Mouse (Mus musculus): ENCODE data around the gene Med12l.
A peak's percentile ranks its signal among the peaks of the same experiment; 100 is the strongest.
"Not testable (repeated sequence)": the region's sequence is repeated elsewhere in the genome, so short reads cannot be mapped to it uniquely, and the experiment has no call there.

The Med12l gene

DNA sequence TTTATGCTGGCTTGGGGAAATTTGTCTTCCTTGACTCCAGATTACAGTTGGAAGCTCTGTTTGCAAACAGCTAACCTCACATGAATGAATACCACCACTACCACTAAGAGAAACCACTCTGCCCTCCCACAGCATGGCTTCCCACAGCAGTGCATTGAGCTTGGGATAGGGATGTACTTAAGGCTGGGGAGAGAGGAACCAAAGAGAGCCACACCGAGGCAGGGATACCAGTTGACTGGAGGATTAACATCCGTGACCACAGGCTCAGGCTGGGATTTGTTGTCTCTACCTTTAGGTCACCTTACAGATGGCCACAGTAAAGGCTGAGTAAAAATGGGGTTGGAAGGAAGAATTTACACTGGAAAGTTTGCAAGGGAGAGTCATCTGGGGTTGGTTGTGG is 16.6 kb downstream of the Med12l start:
- no peak for DNase-seq (ENCODE audit: low read depth, low spot score)

DNA sequence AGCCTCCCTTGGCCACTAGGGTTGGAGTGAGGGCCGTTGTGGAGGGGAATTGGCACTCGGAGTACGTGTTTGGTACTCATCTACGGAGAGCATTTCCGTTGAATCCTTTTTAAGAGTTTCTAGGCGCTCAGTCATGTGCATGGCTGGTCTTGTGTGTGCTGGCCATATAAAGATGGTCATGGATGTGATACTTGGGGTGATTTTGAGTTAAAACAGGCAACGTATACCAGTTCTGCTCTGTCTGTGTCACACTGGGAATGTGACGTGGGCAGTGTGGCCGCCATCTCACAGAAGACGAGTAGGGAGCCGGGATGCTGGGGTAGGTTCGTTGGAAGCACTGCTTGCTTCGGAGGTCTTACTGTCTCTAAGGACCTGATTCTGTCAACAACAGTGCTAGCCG is 17.3 kb downstream of the Med12l start:
- DNase-seq (ENCODE audit: low read depth, low spot score), result no peak

DNA sequence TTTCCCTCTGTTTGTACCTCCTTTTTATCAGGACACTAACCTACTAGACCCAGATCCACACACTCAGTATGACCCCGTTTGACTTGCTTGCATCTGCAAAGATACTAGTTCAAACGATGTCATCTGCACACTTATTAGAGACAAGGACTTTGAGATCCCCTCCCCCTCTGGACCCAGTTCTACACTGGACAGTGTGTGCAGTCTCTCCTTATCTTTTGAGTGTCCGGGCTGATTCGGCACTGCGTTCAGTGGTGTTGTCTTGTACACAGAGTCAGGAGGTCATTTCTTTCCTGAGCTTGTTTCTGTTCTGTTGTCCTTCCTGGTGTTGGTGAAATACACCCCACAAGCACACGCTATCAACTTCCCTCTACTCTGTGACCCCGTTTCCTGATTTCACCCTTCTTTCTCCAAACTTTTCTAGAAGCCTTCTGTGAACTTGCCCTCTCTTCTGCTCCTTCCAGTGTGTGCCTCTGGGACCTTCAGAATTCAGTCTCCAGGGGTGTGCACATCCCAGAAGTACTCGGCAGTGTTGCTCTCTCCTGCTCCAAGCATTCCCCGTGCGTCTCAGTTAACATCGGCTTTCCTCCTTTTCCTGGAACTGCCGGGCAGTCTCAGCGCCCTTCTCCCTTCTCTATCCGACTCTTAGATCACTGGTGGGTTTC is 19.0 kb downstream of the Med12l start:
- DNase-seq (ENCODE audit: low read depth, low spot score), result no peak

DNA sequence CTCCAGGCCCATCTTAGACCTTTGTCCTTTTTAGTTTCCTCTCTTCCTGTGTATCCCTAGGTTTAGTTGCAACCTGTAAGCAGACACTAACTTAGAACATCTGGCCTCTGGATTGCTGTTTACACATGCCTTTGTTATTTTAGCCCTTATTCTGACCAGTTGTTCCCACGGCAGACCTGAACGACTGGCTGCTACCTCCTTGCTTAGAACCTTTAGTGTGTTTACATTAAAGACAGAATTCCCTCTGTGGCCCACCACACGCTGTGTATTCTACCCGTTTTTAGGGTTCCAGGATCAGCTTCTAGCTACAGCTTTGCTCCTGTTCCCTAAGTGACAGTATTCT is 19.5 kb downstream of the Med12l start:
- no peak for DNase-seq (ENCODE audit: low read depth, low spot score)

DNA sequence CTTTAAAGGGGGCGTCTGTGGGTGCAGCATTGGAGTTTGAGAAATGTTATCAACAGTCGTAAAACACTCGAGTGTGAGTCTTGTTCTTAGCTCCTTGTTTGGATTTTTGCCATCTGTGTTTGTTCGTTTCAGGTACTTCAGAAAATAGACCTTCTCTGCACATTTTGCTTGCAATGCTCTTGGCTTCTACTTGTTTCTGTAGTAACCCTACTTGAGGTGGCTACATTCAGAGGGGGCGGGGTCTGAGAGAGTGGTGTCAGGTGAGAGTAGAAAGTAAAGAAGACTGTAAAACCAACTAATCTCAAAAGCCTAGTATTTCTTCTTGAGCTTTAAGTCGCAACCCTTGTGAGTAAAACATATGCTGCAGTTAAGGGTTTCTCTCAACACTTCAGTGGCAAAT is 23.1 kb downstream of the Med12l start:
- no peak for DNase-seq (ENCODE audit: low read depth, low spot score)

DNA sequence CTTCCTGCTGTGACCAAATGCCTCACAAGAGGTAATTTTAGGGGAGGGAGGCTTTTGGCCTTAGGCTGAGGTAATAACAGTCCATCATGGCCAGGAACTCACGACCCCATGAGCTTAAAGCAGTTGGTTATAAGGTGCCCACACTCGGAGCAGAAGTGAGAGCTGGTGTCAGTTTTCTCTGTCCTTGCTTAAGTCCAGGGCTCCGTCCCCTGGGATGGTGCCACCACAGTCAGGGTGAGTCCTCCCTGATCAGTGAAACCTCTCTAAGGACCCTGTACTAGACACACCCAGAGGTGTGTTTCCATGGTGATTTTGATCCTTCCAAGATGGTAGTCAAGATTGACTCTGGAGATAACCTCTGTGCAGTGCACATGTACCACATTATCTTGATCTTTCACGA is 25.4 kb downstream of the Med12l start:
- no peak for DNase-seq (ENCODE audit: low read depth, low spot score)

DNA sequence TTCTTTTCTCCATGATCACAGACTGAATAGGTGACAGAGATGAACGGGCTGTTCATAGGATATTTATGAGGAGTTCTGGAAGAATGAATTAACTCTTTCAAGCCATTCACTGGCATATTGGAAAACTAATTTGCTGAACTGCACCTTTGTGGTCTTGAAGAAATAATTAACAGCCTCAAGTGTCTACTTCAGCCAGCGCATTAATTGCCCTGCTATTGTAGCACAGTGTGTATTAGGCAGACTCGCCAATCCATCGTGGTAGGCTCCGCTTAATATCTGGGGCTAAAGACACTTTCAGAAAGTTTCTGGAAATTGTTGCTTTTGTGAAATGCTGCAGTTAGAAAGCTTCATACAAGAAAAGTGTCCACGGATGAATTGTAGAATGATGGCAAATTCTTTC is 35.9 kb downstream of the Med12l start:
- no peak for DNase-seq (ENCODE audit: low read depth, low spot score)

DNA sequence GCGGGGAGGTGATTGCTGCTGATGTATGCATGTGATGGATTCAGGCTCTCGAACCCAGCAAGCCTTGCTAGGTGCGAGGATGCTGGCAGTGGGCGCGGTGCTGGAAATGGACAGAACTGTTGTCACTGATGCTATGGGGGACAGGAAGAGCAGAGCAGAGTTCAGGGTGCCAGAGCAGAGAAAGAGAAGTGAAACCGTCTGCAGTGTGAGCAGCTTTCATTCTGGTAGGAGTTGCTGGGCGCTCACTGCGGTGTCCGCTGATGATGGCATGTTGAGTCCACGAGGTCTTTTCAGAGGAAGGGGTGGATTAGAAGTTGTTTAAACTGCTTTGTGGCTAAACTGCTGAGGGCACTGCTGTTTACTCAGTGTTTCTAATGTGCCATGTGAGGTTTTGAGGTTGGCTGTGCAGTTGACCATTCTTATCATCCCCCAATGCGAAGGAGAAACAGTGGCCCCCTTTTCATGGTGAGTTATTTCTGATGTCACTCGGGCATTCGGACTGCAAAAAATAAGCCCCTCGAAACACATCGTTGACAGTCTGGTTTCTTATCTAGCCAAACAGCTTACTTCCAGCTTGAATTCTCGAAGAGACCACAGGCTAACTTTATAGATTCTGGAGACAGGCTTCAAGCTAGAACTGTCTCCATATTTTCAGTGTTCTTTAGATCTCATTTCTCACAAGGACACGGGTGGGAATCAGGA is 49.4 kb downstream of the Med12l start:
- no peak for DNase-seq (ENCODE audit: low read depth, low spot score)

DNA sequence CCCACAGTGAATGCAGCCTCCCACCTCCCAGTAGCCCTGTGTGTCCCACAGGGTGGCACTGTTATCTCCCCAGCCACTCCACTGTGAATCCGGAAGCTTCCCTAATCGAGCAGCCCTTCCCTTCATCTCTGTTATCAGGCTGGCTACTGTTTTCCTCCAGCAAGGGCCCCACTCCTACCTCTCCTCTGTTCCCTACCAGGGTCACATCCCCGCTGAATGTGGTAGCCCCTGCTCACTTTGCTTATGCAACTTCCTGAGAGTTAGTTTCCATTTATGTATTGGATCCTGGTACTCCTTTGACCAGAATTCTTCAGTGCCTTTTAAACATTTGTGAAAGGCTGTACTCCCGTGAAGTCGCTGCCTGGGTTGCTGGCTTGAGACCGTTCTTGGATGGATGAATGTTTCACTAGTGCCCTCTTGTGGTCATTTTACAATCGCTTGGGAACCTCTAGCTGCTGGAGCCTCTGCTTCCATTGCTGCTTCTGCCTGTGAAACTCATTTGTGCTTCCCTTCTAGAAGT is 53.5 kb downstream of the Med12l start:
- peak; percentile 51 for DNase-seq (ENCODE audit: low read depth, low spot score)

DNA sequence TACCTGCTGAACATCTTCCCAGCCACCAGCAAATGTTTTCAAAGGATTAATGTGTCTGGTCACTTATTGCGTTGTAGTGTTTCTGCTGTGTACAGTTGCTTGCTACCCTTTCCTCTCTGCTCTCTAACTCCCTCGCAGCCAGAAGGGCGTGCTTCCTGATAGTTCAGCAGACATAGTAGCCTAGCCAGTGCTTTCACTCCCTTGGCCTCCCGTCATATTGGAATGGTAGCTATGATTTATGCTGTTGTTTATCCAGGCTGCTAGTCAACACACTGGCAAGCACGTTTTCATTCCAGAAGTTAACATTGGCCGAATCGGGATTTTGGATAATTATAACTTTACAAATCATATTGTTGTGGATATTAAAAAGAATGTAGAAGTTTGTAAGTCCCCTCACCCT is 54.5 kb downstream of the Med12l start:
- no peak for DNase-seq (ENCODE audit: low read depth, low spot score)

DNA sequence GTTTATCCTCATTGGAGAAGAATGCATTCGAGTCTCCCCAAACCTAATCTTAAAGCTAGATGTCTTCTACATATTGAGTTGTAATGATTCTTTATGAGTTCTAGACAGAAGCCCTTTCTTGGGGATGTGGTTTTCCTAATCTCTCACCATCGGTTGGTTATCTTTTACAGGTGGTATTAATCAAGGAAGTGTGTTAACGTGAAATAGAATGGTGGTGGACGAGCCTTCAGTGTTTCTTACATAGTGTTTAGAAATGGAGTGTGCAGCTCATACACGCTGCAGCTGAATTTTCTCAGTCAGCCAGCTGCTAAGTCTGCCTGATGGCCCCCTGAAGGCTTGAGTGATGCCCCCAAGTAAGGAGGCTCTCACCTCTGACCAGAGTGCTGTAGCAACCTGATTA is 56.5 kb downstream of the Med12l start:
- no peak for DNase-seq (ENCODE audit: low read depth, low spot score)

DNA sequence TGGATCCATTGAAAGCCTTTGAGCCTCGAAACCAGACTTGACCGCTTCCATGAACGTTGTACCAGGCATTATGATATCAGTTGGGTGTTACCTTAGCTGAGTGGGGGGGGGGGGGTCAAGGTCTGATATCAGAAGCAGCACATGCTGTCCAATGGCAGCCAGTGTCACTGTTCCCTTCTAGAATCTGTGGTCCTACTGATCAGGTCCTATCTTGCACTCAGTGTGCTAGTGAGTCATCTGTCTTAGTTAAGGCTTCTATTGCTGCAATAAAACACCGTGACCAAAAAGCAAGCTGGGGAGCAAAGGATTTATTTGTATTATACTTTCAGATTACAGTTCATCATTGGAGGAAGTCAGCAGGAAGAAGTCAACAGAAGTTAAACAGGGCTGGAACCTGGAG is 57.8 kb downstream of the Med12l start:
- DNase-seq (ENCODE audit: low read depth, low spot score), result no peak

DNA sequence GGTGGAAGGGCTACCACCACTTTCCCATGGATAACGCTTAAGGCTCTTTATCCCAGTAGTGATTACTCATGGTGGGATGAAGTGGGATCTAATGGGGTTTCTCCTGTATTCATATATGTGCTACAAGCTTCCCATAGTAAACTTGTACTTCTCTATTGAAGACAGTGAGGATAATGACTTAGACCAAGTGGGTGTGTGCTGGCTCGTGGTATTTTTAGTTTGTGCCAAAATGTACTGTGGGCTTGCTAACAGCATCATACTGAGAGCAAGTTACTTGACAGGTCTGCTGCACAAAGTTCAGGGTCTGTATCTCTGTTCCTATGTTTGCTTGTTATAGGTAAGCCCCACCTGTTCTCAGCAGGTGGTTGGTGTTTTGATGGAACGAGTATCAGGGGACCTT is 60.3 kb downstream of the Med12l start:
- DNase-seq (ENCODE audit: low read depth, low spot score), result no peak

DNA sequence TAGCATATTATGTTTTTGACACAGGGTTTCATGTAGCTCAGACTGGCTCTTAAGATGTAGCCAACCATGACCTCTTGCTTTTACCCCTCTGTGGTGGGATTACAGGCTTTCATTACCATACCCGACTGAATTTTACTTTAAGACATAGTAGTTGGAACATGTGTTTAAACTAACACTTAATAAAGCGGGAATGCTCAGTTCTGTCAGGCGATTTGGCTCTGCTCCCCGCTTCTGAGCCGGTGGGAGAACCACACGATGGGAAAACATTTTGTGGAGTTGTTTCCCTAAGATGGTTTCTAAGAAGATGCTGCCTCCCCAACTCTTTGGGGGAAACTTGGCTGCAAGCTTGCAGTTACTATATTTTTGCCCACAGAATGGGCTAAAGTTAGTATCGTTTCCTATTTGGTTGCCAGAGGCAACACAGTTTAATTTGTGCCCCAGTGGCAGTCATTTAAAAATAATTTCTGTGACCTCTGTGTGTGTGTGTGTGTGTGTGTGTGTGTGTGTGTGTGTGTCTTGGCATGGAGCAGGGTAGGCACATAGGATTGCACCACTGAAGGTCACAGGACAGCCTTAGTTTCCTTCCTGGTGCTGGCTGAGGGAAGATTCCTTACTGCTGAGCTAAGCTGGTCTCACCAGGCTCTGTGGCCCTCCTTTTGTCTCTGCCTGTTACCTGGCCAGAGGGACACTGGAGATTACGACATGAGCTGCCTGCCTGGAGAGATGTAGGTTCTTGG is 61.1 kb downstream of the Med12l start:
- DNase-seq (ENCODE audit: low read depth, low spot score), result no peak

DNA sequence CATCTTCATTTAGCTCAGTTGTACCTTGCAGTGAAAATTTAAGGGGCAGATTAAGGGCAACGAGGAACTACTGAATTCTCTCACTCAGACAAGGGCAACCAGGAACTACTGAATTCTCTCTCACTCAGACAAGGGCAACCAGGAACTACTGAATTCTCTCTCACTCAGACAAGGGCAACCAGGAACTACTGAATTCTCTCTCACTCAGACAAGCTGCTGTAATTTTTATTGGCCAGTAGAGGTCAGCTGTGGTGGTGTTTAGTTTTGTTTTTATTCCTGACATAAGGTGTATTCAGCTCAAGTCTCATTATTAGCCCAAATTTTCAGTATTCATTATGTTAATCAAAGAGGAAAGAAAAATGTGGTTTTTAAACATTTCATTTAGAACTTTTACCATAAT is 63.4 kb downstream of the Med12l start:
- DNase-seq (ENCODE audit: low read depth, low spot score), result not testable (repeated sequence)

DNA sequence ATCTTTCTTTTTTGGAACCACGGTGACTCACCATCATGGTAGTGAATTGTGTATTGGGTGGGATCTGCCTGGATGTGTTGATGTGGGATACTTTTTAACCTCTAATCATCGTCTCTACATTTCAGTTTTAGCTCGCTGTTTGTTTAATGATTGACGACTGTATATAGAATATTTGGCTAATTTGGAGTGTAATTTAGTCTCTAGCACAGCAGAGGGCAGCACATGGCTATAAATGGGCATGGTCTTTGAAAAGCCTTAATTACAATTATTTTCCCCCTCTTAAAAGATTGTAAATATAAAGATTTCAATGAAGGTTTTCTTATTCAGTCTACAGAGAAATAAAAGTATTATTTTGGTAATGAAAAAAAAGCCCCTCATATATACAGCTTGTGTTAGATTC is 71.7 kb downstream of the Med12l start:
- DNase-seq (ENCODE audit: low read depth, low spot score), result no peak

DNA sequence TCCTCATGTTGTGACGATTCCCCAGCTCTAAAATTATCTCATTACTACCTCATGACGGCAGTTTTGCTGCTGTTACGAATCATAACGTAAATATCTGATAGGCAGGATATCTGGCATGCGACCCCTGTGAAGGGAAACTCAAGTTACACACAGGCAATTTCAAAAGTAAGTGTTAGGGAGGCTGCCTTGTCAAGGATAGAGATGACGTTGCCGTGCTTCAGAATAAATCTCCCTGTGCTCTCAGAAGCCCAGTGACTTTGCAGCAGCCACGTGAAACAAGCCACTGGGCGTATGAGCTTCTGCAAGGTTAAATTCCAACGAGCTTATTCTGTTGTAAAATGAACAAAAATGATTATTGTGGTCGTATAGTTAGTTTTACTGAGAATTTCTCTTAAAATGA is 73.0 kb downstream of the Med12l start:
- DNase-seq (ENCODE audit: low read depth, low spot score), result no peak

DNA sequence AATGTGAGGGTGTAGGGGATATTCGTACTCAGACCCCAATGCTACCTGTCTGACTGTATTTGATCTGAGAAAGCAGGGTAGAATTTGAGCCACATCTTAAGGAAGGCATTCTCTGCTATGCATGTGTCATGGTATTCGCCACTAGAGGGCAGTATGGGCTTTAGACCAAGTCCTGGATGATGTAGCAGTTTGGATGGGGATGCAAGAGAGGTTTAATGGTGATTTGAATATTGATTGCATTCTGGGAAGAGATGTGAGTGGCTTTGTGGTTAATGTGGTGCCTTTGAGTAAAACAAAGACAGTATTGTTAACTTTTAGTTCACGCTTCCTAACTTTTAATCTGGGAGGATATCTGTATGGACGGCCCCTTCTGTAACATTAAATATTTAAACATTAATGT is 73.7 kb downstream of the Med12l start:
- DNase-seq (ENCODE audit: low read depth, low spot score), result peak; percentile 40

DNA sequence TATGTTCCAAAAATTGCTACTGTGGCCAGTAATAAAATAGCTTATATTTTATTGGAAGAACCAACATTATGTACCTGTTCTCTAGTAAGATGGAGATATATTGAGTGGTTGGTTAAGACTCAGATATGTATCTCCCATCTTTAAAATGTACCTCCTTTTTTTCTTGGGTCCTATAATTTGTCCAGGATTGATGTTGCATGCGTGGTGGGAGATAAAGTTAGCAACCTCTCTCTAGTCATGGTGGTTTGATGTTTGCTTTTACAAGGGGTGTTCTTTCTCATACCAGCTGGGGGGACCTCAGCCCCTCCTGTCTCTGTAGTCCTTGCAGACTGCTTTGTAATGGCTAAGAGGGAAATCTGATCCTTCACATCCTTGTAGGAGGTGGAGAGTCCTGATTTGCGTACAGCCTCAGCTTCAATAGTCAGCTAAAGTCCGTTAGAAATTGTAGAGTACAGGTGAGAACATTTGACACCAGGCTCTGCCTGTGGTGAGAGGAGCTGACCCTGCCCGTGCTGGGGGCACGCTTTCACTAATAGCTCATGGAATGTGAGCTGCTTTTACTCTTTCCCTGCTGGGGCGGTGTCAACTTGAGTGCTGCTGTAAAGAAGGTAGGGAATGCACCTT is 74.8 kb downstream of the Med12l start:
- no peak for DNase-seq (ENCODE audit: low read depth, low spot score)

DNA sequence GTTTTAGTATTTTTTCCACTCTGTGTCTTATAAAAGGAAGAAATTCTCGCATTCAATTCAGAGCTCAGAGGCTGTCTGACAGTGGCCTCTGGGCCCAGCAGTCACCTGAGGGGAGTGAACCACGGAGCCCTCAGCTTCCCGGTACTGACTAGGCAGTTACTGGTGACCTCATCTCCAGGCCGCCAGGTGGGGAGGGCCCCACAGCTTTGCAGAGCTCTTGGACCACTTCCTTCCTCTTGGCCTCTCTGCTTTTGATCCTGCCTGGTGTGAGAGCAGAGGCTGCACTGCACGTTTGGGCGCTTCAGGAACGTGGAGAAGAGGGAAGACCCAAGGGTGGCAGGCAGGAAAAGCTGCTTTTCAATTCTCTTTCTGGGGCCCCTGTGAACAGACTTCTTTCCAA is 75.3 kb downstream of the Med12l start:
- DNase-seq (ENCODE audit: low read depth, low spot score), result no peak

DNA sequence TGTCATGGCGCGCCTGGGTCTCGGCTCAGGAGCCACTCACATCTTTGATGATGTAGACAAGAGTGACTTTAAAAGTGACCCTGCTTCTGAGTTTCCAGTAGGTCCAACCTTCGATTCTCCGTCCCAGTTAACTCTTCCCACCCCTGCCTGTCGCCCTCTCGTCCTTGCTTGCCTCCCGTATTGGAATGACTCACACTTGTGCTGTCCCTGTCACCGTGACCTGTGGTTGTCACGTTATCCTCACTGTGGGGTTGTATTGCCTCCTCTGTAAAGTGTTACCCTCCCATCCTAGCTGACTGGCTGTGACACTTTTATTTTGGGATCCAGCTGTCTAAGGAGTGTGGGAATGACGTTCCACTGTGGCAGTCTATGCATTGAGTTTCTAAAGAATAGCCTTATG is 87.1 kb downstream of the Med12l start:
- no peak for DNase-seq (ENCODE audit: low read depth, low spot score)

DNA sequence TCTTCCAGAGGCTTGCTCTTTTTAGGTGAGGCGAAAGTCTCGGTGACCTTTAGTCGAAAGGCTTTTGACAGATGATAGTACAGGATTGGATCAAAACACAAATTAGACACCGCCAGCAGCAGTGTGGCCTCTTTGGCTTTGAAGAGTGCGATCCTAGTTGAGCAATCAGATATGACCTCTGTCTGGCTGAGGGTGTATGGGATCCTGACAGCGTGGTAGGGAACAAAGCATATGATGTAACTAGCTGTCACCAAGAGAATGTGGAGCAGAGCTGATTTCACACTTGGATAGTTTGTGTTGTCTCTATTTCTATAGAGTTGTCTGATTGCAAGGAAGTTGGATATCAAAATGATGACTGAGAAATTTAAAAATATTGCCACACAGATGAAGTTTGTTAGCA is 91.8 kb downstream of the Med12l start:
- DNase-seq (ENCODE audit: low read depth, low spot score), result no peak
